Mouse (Mus musculus) natural killer cell, adult 2 months (primary cell): Measurements from ENCODE around the gene Orm3.

Experiments used
- DNase-seq, 2 experiments: peaks; one replicate each; pipeline ENCODE4 v3.0.0; 2022; ENCODE audit warnings: low spot score in 2 of 2

Orm3 gene

DNA sequence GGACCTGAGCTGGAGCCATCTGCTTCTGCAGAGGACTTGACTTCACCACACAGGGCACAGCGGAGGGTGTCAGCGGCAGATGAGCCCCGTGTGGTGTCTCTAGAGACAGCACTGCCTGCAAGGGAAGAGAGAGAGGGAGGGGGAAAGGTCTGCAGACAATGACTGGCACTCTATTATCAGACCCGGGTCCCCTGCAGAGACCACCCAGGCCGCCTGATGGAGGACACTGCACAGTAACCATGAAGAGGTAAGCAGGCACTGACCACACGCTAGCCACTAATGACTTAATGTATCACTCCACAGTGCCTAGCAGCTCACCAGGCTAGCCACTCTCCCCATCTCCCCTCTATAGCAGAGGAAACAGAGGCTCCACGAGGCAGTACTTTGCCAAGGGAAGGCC is 14.9 kb downstream of the Orm3 start:
- no peak for DNase-seq

- DNase-seq = peak; percentile 44 to 67
Observed at GRCm38 (mm10) chr4:63371890-63372289, 15.9 kb downstream of the Orm3 start.

GRCm38 (mm10) chr4:63373404-63373803 is 17.4 kb downstream of the Orm3 start:
- DNase-seq = no peak

- DNase-seq = no peak
Observed at GRCm38 (mm10) chr4:63374331-63374730, 18.4 kb downstream of the Orm3 start.

DNA sequence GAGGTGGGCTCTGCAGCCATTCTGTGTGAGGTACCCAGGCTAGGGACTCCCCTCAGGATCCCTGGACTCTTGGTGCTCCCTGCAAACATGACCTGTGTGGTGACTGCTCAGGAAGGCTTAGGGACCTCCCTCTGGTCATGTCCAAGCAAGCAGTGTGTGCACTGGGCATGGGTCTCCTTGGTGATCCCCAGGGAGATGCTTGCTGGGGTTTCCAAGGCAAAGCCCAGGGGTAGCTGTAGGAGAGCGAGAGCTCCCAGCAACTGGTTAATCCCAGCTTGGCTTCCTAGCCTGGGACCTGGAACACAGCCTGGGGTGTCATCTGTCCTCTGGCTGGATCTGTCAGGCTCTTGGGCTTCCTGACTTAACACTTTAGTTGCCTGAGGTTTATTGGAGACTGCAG is 19.4 kb downstream of the Orm3 start:
- no peak for DNase-seq

DNA sequence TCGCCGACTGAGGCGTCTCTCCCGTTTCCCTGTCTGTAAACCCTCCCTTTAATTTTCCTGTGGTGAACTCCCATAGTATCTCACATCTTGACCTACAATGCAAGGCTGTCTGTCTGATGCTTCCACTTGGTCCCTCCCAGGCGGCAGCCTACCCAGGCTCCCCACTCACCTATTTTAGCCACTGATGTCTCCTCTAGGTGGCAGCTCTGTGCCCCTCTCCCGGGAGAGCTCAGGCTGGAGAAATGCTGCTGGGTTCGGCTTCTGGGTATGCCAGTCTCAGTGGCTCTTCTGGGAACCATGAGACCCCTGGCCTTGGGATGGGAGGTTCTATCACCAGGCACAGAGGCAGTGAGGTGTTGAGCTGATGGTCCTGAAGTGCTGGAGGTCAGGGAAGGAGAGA is 21.5 kb downstream of the Orm3 start:
- no peak for DNase-seq

- DNase-seq = no peak
Observed at GRCm38 (mm10) chr4:63382676-63383369, 26.9 kb downstream of the Orm3 start.

GRCm38 (mm10) chr4:63383474-63383873 is 27.5 kb downstream of the Orm3 start:
- DNase-seq = no peak

DNA sequence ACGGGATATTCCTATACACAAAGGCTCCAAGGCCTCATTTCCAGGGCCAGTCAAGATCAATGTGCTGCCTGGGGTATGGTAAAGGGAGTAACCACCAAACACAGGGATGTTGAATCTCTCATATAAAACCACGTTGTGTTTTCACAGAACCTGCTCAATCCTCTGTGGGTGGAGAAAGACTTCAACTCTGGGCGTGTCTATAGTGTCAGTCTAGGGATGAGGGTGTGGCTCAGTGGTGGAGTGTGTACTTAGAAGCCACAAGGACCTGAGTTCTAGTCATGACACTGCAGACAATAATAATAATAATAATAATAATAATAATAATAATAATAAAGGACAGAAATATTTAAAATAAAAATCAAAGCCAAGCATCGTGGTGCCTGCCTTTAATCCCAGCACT is 28.3 kb downstream of the Orm3 start:
- DNase-seq = no peak

GRCm38 (mm10) chr4:63385253-63385652 is 29.3 kb downstream of the Orm3 start:
- DNase-seq = peak in 1 of 2 experiments; percentile 48

DNA sequence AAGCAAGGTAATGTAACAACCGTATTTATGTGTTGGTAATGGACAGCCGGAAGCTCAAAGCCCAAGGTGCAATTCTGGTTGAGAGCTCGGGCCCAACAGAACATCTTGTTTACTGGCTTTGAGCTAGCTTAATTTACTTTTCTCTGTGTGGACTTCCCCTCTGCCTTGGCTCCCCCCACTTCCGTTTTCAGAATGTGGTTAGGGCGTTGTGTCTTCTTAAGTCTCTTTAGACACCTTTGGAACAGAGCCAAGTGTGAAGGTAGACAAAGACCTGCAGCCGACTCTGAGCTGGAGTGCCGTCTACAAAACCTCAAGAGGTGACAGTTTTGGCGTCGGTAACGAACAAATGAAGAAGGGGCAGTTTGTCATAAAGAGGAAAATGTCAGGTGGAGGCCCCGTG is 29.8 kb downstream of the Orm3 start:
- peak; percentile 91 to 94 for DNase-seq

DNA sequence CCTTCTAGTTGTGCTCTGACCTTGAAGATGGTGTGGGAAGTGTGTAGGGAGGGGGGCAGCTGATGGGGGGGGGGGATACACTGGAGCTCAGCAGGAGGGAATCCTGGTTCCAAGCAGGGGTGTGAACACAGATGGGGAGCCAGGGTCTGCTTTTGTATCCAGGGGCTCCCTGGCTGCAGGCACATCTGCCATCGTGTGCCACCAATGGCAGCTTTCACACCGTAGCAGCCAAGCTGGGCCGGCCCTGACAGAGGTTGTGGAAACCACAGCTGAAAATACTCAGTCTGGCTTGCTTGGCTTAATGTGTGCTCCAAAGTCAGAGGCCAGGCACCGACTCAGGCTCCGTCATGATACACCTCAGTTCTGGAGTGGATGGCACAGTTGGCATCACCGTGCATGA is 32.1 kb downstream of the Orm3 start:
- DNase-seq = peak in 1 of 2 experiments; percentile 23

GRCm38 (mm10) chr4:63389121-63389886 is 33.3 kb downstream of the Orm3 start:
- peak in 1 of 2 experiments; percentile 54 for DNase-seq

DNA sequence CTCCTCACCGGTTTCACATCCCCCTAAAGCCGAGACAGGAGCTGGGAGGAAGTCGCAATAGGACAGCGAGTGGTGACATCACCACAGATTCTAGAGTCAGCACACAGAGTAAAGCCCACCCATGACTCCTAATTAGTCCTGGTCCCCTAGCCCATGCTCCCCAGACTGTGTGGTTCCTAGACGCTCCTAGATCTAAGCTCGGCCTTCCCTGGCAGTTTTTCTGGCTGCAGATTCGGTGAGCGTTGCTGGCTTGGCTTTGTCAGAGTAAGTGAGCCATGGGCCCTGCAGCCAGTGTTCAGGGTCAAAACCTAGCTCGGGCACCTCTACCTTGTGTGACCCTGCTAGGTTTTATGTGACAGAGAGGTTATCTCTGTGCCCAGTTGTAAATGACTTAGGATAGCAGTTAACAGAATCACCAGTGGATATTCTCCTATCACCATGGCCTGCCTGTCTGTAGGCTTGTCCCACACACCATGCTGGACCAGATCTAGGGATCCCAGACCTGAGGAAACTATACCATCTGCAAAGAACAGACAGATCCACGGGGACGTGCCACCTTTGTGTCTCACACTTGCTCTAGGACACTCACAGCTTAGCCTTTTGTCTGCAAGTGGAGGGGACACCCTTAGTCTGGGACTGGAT is 34.0 kb downstream of the Orm3 start:
- DNase-seq = no peak

GRCm38 (mm10) chr4:63391322-63391721 is 35.4 kb downstream of the Orm3 start:
- DNase-seq = peak in 1 of 2 experiments; percentile 36

DNA sequence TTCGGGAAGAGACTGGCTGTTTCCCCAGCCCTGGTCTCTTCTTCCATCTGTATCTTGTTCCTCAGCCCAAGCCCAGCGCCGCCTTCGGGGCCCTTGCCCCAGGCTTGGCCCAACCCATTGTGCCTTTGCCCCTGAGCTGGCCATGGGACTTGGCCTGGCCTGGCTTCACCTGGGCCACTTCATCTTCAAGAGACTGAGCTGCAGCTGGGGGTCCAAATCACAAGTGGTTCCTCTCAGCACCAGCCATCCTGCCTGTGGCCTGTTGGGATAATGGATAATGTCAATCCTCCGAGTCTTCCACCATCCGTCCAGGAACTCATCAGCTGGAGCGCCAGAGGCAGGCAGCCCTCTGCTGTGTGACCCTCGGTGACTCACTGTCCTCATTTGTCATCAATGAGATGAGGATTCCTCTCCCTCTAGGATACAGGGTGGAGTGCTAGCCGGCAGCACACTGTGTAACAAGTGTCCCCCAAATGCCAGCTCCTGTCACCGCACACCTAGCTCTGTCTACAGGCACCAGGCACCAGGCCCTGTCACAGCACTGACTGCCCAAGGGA is 42.1 kb downstream of the Orm3 start:
- no peak for DNase-seq

DNA sequence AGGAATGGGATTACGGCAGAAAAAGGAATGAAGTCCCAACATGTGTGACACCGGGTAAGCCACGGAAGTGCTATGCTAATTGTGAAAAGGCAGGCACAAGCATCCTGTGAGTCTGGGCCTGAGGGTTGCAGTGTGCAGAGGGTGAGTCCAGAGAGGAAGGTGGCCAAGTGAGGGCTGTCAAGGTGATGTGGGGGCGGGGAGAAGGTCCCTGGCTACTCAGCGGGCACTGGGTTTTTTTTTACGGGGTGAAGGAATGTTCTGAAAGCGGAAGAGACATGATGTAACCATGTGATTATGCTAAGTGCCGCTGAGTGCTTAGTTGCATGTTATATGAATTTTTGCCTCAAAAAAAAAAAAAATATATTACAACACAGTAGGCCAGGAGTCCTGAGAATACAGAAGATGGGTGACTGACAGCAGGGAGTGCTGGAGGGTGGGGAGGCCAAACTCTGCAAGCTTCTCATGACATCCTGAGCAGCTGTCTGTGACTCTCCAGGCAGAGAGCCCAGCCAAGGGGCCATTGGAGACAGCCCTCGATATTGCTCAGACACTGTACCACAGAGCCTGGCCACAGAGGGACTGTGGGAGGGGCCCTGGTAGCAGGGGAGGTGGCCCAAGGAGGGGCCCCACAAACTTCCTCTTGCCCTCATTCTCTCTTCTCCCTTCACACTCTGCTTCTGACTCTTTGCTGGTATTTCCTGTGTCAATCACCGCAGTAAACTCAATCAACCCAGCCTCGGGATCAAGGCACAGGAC is 43.1 kb downstream of the Orm3 start:
- peak; percentile 86 to 91 for DNase-seq

DNA sequence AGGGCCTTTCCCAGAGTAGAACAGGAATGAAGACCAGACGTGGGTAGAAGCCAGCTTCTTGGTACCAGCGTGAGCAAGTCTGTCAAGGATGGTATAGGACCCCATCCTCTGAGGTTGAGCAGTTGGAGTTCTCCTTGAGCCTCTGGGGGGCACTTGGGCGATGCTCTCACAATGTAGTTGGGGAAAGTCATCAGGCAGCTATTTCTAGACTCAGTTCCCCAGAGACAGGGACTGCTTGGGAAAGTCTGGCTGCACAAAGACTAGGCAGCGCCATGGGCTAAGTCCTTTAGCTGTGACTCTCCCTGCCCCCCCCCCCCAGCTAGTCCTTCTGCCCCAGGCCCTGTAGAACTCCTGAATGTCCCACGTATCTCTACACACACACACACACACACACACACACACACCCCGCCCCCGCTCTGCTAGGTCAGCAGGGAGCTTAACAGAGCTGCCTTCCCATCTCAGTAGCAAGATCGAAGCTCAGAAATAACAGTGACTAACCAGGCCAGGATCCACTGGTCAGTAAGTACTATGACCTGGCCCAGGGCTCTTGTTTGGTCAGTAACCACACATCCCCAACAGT is 43.8 kb downstream of the Orm3 start:
- DNase-seq = no peak

DNA sequence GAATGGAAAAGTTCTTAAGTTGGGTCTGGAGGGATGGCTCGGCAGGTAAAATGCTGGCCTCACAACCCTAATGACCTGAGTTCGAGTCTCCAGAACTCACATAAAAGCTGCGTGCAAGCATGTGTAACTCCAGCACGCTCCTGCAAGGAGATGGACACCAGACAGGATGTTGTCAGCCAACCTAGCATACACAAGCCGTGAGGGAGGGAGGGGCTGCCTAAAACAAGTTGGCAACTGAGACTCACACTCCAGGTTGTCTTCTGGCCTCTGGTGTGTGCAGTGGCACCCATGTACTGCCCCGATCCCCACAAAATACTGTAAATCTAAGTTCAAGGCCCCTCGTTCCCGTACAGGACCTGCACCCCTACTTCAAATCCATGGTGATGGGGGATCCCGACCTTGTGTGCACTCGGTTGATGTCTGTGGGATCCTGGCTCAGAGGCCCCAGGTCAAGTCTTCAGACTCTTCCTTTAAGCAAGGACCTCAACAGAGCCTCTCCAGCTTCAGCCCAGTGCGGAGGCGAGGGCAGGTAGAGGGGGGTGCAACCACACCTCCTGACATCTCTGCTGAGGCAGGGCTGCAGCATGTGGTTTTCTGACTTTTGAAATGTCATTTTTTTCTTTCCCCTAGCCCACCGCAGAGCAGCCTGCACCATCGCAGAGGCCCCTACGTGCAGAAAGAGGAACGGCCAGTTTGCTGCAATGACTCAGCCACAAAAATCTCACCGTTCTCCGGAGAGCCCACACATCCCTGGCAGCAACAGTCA is 44.8 kb downstream of the Orm3 start:
- peak; percentile 80 to 89 for DNase-seq

DNA sequence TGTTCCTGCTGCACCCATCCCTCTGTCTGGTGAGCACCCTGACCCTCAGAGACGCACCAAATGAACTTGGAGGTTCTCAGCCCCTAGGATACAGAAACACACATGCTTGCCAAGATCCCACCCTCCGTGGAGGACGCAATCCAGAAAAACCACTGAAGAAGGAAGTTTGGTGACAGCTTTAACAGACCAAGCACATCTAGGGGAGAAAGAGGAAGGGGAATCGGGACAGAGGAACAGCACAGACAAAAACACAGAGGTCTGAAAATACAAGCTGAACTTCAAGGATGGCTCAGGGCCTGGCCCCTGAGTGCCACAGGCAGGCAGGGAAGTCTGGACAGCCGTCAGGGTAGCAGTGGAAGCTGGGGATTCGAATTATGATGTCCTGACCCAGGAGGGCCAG is 45.7 kb downstream of the Orm3 start:
- no peak for DNase-seq

- no peak for DNase-seq
Observed at GRCm38 (mm10) chr4:63402056-63402455, 46.1 kb downstream of the Orm3 start.
